Mouse (Mus musculus) bone marrow macrophage, adult 2 months (primary cell): Measurements from ENCODE around the gene Fyb. TPM values are rescaled to one million over a fixed set of nuclear protein-coding genes. Genes with fewer than 3 reads are reported as not detected.

Experiments used
- H3K27ac ChIP-seq: 2 replicates; pipeline ENCODE4 v1.5.1; 2012; ENCODE audit warnings: low read depth, low read length; ENCODE audit not compliant: insufficient read depth
- H3K4me1 ChIP-seq: 2 replicates; pipeline ENCODE4 v1.6.1; 2012; ENCODE audit warnings: low read length; ENCODE audit not compliant: control insufficient read depth, insufficient read depth
- H3K4me3 ChIP-seq: 2 replicates; pipeline ENCODE4 v1.5.1; 2012; ENCODE audit warnings: mild to moderate bottlenecking, low read length, moderate library complexity; ENCODE audit not compliant: insufficient read depth
- CTCF ChIP-seq: IDR thresholded peaks from 2 replicates; pipeline ENCODE4 v1.5.1; 2012; ENCODE audit warnings: low read depth, mild to moderate bottlenecking, low read length, moderate library complexity
- POLR2A ChIP-seq: IDR thresholded peaks from 2 replicates; pipeline ENCODE4 v1.6.1; 2012; ENCODE audit warnings: mild to moderate bottlenecking, low read depth, low read length, borderline replicate concordance
- polyA plus RNA-seq: library from polyadenylated mRNA; stranded (reverse); fragments of >200 nt; gene quantifications from 2 replicates; pipeline ENCODE4 v1.2.4, GENCODE M21; 2012; ENCODE audit not compliant: missing spikeins, insufficient read depth, insufficient read length

Gene Fyb
- polyA plus RNA-seq: 1,205 and 1,358 TPM in 2 replicates

DNA sequence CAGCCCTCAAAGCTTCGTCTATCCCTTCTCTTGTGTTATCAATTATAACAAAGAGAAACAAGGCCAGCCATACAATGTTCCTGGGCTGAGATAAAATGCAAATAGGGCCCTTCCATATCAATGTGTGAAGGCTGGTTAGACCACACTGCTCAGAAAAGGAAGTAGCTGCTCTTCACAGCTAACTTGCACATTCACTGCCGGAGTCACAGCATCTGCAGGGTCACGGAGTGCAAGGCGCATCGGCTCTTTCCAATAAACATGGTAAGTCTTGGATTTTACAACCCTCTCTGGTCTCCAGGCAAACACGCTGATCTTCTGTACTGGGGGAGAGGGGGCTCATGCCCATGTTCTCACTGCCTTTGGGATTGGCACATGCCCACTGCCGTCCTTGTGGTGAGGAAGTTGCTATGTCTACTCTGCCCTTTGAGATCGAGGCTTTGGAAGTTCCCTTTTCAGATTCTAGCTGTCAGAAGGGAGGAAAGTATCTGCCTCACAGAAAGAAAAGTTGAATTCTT lies at the start of gene Fyb:
Gene Fyb (plus strand): TSS at position 201 of the 515 bp plus-strand sequence.
- TF ChIP-seq POLR2A (no peak), CTCF (no peak)
- peaks cover 30% of the 10 kb centered on the region for H3K4me1 ChIP-seq
- H3K27ac ChIP-seq: peak within 1 kb of the TSS; percentile 95
- peak within 1 kb of the TSS; percentile 82 for H3K4me3 ChIP-seq

DNA sequence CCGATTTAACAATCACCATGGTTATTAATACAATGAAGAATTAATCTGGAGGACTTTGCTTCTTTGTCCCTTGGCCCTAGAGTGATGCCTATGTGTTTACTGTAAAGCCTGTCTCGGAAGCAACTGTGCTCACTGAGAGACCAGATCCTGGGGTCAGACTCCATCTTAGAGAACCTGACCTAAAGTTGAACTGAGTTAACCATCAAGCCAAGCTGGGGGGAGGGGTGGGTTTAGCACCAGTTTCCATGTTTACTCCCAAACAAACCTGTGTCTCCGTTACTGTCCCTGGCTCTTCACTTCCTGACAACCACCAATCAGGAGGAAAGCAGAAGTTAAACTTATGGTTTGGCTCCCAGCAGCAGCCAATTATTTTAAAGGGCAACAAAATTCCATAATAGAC lies 39.1 kb upstream of the Fyb start:
- Histone ChIP-seq H3K27ac (no peak overlapping the region), H3K4me1 (no peaks in the 10 kb centered on the region), H3K4me3 (no peak overlapping the region)
- TF ChIP-seq POLR2A: no peak
- TF ChIP-seq CTCF: no peak

DNA sequence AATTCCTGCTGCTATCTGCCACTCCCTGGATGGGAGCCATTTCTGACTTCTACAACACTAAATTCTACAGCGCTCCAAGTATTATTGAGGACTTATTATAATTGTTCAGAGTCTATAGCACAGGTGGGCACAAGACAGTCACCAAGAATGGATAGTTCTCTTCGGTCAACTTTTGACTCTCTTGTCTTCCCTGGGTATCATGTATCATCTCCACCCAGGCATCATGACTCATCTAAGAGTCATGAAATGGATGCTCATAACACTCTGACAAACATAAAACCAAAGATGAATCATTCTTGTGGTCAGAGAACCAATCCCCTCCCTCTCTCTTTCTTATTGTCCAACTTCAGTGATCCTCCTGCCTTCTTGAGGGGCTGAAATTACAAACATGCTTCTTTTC lies 30.3 kb upstream of the Fyb start:
- Histone ChIP-seq H3K27ac (peak overlapping the region; percentile 47), H3K4me1 (peaks cover 13% of the 10 kb centered on the region), H3K4me3 (no peak overlapping the region)
- TF ChIP-seq CTCF (no peak), POLR2A (no peak)

DNA sequence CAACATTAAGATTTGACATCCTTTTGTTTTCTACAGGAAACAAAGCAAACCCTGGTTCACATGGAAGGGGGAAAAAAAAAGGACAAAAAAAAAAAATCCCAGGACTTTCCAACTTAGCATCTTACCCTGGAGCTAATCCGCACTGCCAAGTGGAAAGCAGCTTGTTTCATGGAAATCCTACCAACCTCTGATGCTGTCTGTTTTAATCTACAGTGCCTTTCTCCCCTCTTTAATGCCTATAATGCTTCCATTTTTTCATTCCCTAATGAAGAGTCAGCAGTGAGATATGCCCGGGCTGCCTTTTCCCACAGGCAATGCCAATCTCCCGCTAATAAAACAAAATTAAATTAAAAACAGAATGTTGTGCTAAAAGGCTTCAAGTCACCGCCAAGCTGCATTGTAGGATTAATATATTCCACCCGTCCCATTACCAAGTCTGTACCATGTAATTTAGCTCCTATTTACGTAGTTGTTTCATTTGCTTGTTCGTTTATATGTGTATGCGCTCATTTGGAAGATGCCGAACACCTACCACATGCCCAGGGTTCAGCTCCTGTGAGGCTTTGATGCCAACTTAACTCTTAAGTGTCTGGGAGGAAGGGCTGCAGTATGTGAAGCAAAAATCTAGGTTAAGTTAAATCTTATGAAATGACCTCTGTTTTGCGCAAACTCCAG lies 24.1 kb upstream of the Fyb start:
- no peak overlapping the region for H3K4me3 ChIP-seq
- H3K4me1 ChIP-seq: peaks cover 7% of the 10 kb centered on the region
- TF ChIP-seq CTCF (no peak), POLR2A (no peak)
- H3K27ac ChIP-seq: no peak overlapping the region

DNA sequence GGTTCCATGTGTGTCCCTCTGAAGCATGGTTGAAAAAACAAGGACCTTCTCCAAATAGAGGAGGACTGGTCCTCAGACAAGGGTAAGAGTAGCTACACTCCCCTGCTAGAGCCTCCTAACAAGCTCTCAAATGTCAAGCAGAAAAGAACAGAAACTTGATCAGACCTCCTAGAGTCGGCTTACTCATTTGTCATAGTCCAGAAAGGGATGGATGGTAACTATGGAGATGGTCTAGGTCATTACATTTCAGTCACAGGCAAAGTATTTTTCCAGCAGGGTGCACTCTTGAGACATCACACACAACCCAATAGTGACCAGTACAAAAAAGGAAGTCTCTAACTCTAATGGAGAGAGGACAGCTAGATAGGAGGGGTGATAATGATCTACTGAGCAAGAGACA lies 21.9 kb upstream of the Fyb start:
- TF ChIP-seq CTCF (no peak), POLR2A (no peak)
- Histone ChIP-seq H3K27ac (peak overlapping the region; percentile 32), H3K4me1 (peaks cover 5% of the 10 kb centered on the region), H3K4me3 (no peak overlapping the region)

DNA sequence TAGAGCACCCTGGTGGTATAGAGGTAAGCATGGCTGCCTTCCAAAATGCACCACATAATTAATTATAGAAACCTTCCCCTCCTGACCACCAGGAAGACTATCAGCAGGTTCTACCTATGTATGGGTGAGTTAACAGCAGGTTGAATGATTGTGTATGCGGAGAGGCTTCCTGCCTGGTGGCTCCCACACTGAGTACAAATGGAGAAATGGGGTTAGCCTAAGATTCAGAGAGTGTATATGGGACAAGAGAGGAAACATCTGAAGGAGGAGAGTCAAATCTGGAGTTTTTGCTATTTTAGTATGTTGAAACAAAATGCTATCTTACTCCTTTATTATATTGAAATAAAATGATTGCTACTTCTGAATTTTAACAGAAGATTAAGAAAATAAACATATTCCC lies 5.1 kb upstream of the Fyb start:
- no peak for TF ChIP-seq CTCF
- TF ChIP-seq POLR2A: no peak
- Histone ChIP-seq H3K27ac (no peak overlapping the region), H3K4me1 (peaks cover 14% of the 10 kb centered on the region), H3K4me3 (no peak overlapping the region)

DNA sequence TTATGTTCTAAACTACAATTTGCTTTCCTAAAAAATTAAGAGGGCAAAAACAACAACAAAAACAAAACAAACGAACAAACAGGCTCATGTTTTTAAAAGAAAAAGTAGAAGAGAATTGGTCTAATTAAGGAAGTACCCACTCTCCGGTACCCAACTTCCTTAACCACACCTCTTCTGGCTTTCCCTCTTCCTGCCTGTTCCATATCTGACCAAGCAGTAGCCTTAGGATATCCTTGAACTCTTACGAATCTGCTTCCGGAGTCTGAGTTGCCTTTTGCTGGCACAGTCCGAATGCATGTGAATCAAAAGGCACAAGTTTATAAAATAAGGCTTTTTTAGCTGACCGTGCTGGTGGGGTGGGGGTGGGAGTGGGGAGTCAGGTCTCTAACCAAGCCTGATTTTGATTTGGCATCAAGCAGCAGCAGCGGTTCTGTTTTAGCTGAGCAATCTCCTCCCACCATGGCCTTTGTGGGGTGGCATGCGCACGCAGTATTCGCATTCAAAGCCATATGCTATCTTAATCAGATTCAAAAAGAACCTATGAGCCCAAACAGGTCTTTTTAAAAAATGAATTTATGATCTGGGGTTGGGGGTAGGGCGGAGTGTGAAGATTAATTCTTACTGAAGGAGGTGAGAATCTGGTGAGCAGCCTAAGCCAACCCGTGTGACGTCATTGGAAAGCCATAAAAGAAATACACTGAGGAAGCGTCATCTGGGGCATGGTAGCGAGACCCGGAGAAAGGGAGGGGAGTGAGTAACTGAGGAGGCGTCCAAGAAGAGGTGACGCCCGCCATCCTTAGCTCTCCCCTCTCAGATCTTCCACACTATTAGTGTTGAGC lies 3.0 kb upstream of the Fyb start:
- no peak for TF ChIP-seq CTCF
- no peak for TF ChIP-seq POLR2A
- Histone ChIP-seq H3K4me3 (no peak overlapping the region), H3K4me1 (peaks cover 18% of the 10 kb centered on the region), H3K27ac (peak overlapping the region; percentile 43)

DNA sequence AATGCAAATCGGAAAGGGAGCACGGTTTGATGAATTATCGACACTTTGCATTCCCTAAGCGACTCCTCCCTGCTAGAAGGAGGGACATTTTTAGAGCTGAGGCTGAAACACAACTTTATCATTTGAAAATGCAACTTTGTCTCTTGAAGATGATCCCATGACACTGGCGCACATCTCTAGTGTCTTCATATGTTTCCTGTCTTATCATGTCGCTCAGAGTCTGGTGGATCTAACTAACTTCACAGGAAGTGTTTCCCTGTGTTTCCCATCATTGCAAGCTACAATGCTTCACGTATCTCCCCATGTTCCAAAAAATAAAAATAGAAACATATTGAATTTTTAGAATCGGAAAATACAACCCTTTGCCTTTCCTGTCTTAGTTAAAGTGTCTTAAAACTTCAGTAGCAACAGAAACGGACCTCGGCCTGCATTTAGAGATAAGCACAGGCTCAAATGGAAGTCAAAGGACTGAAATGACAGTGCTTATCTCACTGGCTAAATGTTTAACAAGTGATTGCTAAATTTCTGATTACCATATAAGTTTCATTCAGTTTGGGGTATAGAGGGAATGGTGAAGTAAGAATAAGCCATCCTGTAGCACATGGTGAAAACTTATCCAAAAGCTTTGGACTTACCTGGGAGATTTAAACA lies 2.0 kb upstream of the Fyb start:
- TF ChIP-seq POLR2A (no peak), CTCF (no peak)
- no peak overlapping the region for H3K4me3 ChIP-seq
- H3K27ac ChIP-seq: no peak overlapping the region
- peaks cover 22% of the 10 kb centered on the region for H3K4me1 ChIP-seq

DNA sequence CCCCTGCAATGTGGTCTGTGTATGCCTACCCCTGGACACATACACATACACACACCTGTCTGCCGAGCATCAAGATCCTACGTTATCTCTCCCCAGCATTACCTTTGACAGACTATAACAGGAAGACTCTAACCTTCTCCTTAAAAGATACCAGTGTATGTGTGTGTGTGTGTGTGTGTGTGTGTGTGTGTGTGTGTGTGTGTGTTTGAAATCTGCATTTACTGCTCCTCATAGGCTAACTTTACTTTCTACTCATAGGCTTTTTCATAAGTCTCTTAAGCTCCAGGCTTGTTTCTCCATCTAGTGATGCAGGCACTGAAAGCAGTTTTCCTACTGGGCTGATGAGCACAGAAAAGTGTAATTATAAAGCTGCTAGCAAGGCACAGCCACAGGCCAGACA lies 2.1 kb downstream of the Fyb start:
- H3K27ac ChIP-seq: 0 out of 2 replicates have a peak overlapping the region, but pooled peaks have one; percentile 34
- H3K4me1 ChIP-seq: peaks cover 20% of the 10 kb centered on the region
- H3K4me3 ChIP-seq: no peak overlapping the region
- TF ChIP-seq POLR2A (no peak), CTCF (no peak)
